Mouse (Mus musculus) small intestine, adult 2 months (tissue): Measurements from ENCODE around the gene Abca16.
A peak's percentile ranks its signal among the peaks of the same experiment; 100 is the strongest.

Source experiments
- CTCF ChIP-seq: fragments of 200-500 bp; IDR thresholded peaks from 2 replicates; pipeline ENCODE4 v1.5.1; 2012; ENCODE audit warnings: low read depth, mild to moderate bottlenecking, control low read depth, inconsistent platforms, low read length, moderate library complexity, mixed read lengths; ENCODE audit not compliant: insufficient replicate concordance, insufficient read length; ENCODE audit errors: extremely low read depth
- POLR2A ChIP-seq: fragments of 200-500 bp; IDR thresholded peaks from 2 replicates; pipeline ENCODE4 v1.6.1; 2012; ENCODE audit warnings: low read depth, mild to moderate bottlenecking, control low read depth, inconsistent platforms, low read length, moderate library complexity

DNA sequence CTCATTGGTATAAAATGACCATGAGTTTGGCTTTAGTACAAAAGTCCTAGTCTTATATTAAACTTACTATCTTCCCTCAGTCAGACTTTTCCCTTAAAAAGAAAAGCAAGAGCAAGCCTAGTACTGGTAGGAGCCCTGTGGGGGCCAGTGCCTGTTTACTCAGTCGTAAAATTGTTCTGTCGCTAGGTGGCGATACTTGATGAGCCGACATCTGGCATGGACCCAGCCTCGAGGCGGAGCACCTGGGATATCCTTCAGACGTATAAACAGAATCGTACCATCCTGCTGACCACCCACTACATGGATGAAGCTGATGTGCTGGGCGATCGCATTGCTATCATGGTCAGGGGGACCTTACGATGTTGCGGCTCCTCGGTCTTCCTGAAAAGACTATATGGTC, 48.3 kb upstream of the Abca16 start:
- TF ChIP-seq POLR2A (no peak), CTCF (peak; percentile 12; the same call in 1 of the 2 replicates)
